Mouse (Mus musculus): ENCODE measurements around the gene Thbs4.

Gene Thbs4

DNA sequence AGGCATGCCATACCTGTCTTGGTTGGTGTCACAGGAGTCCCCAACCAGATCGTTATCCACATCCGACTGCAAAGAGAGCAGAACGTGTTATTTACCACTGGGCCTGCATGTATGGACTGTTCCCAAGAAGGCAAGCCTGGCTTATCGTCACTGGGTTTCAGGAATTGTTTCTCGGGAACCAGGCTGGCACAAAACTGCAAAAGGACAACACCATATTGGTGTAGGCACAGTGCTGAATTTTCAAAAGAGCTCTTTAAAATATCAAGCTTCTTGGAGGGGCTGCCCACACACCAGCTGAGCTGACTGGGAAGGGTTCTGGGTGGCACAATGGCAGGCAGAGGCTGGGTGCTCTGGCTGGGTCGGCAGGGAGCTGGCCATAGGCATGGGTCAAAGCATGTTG, 34.1 kb downstream of the Thbs4 start:
- DNase-seq (ENCODE audit: low spot score in 2 of 2) = no peak

DNA sequence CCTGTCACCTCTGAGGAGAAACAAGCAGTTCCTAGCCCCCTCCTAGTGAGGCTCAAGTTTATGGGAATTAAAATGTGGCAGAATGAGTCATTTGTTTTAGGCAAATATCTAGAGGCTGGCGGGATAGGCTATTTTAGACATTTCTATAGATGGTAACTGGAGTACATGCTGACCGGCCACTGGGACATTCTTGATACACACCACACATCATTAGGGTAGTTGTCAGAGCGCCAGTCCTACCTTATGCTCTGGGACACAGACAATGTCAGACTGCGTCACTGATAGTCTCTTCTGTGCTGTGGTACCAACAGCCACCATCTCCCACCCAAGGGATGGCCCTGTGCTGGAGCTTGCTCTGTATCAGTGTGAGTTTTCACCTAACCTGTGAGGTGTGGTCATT, 35.5 kb downstream of the Thbs4 start:
- DNase-seq (ENCODE audit: low spot score in 2 of 2) = no peak

DNA sequence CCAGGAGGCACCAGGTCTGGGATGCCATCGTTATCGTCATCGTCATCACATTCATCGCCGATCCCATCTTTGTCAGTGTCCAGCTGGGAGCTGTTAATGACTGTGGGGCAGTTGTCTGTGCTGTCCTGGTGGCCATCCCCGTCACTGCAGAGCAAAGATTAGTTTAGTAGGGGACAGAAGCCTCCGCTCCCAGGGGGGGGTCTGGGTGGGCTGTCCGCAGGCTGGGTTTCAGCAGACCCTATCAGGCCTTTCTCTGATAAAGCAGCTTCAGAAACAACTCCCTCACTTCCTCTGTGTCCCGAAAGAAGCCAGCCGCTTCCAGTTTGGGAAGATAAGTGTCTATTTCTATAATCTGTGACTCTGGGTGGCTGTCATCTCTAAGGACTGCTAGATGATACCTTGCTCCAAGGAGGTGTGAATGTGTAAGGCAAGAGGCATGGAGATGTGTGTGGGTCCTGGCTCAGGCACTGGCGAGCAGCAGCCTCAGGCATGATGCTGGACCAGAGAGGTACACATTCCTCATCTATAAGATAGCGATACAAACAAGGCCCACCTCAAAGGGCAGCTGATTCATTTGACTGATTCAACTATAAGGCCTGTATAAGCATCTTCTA, 36.5 kb downstream of the Thbs4 start:
- no peak for DNase-seq (ENCODE audit: low spot score in 2 of 2)

DNA sequence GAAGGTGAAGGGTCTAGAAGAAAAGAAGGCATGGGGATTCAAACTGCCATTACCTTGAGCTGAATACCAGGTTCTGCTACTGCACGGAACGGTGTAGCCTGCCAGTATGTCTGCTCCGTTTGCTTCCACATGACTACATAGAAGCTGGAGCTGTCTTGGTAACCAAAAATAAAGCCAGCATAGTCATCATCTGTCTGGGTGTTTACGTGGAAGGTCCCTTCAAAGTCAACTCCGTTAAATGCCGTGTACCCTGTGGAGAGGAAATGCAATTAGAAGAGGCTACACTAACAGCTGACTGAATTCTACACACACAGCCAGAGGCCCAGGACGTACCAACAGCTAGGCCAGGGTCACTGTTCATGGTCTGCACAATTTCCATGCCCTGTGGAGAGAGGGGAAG, 39.6 kb downstream of the Thbs4 start:
- DNase-seq (ENCODE audit: low spot score in 2 of 2) = no peak

DNA sequence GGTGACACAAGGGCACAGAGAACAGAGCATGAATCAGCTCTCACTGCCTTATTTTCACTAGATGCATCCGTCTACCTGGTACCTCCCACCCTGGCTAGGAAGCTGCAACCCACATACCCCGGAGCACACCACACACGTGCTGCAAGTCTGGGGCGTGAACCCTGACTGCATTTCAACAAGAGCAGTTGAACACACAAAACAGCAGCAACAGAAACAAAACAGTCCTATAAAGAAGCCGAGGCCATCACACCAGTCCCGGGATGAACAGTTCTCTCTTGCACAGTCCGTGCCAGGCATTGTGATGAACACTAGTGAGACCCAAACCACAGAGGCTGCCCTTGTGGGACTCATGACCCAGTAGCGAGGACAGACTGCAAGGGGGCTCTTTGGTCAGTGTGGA, 40.9 kb downstream of the Thbs4 start:
- no peak for DNase-seq (ENCODE audit: low spot score in 2 of 2)

DNA sequence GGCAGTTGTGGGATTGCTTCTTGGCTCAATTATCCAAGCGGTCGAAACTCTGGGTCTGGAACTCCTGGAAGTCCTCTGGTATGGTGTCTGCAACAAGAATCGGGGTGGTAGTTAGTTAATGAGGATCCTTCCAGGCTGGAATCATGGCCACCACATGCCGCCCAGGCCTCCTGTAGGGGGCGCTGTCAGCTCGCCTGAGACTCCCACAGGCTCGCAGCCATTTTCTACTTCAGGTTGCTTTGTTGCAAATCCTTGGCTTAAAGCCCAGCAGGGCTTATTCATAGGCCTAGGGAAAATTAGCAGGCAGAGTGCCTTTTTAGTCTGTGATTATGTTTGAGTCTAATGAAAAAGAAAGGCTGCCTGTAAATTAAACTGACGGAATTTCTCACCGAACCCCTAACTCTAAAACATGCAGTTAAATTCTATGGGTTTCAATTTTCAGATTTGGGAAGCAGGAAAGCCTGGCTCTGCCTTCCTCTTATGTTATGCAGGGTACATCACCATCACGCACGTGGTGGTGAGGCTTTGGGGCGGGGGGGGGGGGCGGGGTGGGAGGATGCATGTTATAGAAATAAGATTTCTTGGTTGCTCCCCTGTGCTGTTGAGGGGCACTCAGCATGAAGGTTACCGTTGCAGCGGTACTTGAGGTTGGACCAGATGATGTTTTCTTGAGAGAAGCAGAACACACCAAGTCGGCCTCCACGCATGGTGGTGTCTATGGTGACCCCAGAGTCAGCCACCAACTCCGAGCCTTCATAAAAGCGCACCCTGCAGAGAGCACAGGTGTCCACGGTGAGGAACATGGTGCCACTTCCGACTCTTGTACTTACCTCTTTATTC, 42.7 kb downstream of the Thbs4 start:
- peak; percentile 88 to 91 for DNase-seq (ENCODE audit: low spot score in 2 of 2)

DNA sequence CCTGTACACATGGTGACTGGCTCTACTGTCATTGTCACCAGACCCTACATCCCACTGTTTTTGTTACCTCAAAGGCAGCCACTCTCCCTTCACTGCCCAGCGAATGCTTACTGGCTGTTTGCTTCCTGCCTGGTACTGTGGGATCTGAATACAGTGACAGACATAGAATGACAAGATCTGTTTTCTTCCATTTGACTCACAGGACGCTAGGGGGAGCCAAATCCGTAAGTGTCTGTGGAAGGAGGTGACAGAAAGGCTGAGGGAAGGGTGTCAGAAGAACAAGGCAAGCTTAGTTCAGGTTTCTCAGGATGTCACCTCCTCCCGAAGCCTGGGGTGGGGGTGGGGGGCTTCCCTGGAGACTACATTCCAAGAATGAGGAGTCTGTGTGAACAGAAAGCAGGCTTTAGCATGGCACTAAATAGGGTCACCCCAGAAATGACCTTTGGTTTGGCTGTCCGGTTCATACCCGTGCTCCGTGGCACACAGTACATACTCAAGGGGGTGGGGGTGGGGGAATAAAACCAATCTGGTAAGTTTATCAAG, 43.6 kb downstream of the Thbs4 start:
- DNase-seq (ENCODE audit: low spot score in 2 of 2) = peak; percentile 60 to 71

DNA sequence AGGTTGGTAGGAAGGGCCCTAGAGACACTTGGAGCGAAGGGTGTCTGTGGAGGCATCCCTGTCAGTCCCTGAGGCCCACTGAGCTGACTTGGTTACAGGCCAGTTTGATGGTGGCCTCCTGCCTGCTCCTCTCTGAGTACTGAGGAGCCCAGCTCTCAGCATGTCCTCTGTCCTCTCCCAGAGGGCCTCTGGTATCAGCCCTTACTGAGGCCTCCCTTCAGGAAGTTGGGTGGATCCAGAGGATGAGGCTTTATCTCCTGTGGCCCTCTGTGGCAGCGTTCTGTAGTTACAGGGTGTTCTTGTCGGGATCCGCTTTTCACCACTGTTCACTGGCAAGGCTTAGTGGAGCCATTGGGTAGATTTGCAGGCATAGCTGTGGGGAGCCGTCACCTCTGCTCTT, 51.3 kb downstream of the Thbs4 start:
- DNase-seq (ENCODE audit: low spot score in 2 of 2) = no peak

DNA sequence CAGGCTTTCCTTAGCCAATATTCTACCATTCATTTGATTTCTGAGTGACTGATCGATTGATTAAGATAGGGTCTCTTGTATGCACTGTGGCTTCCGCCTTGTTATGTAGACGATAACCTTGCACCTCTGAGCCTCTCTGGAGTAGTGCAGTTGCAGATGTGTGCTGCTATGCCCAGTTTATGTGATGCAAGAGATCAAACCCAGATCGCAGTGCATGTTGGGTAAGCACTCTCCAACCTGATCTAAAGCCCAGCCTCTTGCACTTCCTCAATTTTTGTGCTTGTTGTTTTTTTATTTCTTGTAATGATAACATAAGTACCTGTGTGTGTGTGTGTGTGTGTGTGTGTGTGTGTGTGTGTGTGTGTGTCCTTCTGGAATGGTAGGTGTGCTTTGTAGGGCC, 51.7 kb downstream of the Thbs4 start:
- DNase-seq (ENCODE audit: low spot score in 2 of 2) = no peak

DNA sequence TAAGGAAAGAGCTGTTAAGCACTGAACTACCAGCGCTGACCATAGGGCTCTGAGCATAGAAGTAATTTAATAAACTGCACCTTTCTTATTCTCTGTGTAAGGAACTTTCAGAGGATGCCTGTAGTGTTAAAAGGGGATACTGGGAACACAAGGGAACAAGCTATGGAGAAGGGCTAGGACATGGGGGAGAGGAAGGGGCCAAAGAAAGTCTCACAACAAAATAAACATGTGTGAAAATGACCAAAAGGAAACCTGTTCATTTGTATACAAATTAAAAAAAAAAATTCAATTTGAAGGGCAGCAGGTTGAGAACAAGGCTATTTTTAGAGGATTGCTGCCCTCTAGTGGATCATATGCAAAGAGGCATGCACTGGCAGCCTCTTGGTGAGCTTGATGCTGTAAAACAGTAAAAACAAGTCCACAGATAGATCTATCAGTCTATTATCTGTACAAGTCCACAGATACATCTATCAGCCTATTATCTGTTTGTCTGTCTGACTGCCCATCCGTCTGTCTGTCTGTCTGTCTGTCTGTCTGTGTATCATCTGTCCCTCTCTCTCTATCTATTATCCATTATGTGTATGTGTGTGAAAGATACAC, 53.8 kb downstream of the Thbs4 start:
- peak in 1 of 2 experiments; percentile 28 for DNase-seq (ENCODE audit: low spot score in 2 of 2)

DNA sequence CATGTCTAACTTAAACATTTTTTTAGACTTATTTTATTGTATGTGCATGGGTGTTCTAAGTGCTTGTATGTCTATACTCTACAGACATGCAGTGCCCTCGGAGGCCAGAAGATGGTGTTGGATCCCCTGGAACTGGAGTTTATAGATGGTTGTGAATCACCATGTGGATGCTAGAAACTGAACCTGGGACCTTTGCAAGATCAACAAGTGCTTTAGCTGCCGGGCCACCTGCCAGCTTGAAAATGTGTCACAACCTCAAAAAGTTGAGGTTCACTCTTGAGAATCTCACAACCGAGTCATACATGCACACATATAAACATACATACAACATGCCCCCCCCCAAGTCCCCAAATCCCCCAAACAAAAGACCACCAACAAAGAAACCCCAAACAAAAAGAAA, 54.8 kb downstream of the Thbs4 start:
- DNase-seq (ENCODE audit: low spot score in 2 of 2) = no peak

DNA sequence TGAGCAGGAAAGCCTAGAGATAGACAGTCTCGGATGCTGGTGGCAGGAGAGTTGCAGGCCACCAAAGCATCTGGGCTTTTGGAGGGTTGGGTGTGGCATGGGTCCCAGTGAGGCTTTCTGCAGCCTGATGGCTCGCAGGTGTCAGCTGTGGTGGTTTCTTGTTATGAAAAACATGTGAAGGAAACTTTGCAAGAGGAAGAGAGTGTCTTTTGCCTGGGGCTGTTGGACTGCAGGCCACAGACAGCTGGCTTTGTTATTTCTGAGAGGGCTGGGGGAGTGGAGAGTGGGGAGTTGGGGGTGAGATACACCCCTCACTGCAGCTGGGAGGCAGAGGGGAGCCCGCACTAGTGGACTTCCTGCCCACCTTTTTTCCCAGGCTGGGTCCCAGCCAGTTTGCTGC, 55.8 kb downstream of the Thbs4 start:
- DNase-seq (ENCODE audit: low spot score in 2 of 2) = no peak

DNA sequence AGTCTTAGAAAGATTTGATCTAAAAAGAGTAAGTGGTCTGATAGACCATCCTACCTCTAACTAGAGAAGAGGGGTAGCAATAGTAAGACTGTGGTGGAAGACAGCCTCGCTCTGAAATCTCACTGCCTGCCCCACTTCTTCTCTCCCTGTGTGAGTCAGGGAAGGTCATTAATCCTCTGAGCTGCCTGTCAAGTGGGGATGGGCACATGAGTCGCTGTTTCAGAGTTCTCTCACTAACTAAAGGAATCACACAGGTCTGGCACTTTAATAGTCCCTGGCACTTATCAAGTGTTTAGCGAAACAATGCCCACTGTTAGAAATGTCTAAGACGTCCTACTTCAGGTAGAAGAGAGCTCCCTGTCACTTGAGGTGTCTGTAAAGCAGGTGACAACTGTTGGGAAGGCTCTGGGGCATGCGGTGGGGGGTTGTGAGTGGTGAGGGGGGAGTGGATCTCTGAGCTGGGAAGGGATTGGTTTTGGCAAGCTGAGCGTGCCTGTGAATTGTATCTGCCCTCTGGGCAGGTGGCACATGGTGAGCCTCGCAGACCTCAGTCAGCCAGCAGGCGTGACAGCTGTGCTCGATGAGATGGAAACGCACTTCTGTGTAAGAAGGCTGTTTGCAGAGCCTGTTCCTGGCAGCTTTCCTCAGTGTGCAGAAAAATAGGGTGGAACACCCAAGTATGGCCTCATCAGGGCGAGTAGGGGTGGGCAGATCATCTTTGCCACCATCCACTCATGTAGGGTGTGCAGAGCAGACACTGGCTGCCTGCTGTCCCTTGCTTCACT, 57.9 kb downstream of the Thbs4 start:
- DNase-seq (ENCODE audit: low spot score in 2 of 2) = no peak

DNA sequence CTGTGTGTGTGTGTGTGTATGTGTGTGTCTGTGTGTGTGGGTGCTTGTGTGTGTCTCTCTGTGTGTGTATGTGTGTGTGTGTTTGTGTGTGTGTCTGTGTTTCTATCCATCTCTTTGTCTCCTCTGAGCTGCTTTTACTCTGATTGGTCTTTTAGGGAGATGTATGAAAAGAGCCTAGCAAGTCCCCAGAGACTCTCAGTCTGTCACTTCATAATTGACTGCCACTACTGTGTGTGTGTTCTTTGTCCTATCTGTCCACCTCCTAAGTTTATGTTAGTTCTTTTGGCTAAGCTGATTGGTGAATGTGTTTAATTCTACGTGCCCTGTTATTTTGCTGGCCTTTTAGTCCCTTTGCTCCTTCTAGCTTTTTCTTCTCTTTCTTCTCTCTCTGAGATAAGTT, 58.9 kb downstream of the Thbs4 start:
- DNase-seq (ENCODE audit: low spot score in 2 of 2) = no peak

DNA sequence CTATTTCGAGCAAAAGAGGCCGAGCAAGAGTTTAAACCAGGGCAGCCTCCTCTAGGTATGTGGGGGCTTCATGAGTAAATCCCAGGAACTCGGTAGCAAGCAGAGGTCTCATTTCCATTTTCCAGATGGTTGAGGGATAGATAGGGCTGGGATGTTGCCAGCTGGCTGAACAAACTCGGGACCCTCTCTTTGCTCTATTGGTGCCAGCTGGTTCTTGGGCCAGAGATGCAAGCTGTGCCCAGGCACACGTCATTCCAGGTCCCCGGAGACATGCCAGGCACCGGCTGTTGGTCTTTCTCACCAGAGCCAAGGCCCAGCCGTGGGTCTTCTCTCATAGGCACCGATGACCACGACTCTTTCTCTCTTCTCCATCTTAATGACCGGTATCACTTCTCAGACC, 60.9 kb downstream of the Thbs4 start:
- peak in 1 of 2 experiments; percentile 50 for DNase-seq (ENCODE audit: low spot score in 2 of 2)

DNA sequence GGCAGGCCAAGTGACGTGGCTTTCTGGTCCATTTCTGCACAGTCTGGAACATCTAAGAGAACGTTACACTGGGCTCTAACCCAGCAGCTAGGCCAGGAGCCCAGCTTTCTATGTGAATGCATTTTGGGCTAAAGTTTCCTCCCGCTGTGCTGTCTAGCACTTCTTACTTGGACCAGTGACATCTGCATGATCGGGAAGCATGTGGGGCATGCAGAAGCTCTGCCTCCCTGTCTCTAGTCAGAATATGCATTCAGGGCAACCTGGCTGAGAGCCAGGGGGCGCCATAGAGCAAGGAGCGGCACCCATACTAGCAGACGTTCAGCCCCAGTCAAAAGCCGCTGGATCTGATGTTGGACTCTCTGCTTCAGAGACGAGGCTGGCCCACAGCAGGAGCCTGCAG, 61.4 kb downstream of the Thbs4 start:
- DNase-seq (ENCODE audit: low spot score in 2 of 2) = peak in 1 of 2 experiments; percentile 46

DNA sequence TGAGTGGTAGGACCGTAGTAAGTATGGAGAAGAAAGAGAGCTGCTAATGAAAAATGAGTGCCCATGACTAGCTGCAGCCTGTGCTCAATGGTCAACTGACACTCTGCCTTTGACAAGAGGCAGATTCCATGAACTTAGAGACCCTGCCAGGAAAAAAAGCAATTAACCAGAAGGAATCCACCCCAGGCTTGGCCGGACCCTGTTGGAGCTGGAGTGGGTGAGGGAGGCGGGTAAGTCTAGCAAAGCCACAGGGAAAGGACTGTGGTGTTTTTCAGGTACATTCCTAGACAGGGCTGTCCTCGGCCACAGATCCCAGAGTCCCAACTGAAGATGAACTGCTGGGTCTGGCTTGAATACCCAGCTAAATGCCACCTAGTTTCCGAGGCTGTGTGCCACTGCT, 61.8 kb downstream of the Thbs4 start:
- DNase-seq (ENCODE audit: low spot score in 2 of 2) = no peak

DNA sequence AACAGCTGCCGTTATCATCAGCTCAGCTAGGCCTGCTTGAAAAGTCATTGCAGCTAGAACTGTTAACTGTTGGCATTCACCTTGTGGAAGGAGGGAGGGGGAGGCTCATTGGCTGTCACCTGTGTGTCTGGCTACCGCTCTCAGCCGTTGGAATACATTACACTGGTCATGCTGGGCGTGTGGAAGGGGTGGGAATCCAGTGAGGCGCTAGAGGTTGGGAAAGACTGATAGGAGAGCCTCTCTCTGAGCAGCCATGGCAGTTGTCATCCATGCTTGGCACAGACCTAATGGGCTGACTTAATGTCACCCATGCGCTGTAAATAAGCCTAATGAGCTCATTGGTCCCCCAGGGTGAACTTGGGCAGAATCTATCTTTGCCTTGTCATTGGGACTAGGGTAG, 62.8 kb downstream of the Thbs4 start:
- DNase-seq (ENCODE audit: low spot score in 2 of 2) = no peak

DNA sequence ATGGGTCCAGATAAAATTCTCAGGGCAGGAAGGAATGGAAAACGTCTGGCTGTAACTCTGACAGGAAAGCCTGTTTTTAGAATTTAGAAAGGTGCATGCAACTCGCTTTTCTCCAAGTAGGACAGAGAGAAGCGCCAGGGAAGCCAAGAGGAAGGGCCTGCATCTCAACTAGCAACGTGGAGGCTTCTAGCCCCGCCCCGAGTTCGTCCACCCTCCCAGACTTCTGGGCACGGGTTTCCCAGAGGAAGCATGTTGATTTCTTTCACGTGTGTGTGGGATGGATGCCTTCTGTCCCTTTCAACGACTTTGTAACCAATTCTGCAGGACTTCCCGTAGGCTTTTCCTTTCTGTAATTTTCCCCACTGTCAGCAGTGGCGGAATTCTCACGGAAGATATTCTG, 64.8 kb downstream of the Thbs4 start:
- no peak for DNase-seq (ENCODE audit: low spot score in 2 of 2)

DNA sequence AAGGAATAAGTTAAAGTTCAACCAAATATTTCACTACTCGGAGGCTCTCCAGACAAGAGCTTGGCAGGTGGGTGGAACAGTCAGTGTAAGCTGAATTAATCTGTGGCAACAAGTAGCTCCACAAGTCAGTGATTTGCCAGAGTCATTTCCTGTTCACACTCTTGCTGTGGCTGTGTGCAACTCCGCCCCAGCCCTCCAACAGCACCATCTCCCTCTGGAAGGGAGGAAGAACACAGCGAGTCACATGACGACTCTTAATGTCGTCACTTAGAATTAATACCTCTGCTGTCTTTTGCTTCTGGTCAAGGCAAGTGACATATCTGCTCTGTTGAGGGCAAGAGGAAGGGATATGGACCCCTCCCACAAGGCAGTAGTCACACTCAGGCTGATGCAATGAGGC, 72.2 kb downstream of the Thbs4 start:
- DNase-seq (ENCODE audit: low spot score in 2 of 2) = peak in 1 of 2 experiments; percentile 1

DNA sequence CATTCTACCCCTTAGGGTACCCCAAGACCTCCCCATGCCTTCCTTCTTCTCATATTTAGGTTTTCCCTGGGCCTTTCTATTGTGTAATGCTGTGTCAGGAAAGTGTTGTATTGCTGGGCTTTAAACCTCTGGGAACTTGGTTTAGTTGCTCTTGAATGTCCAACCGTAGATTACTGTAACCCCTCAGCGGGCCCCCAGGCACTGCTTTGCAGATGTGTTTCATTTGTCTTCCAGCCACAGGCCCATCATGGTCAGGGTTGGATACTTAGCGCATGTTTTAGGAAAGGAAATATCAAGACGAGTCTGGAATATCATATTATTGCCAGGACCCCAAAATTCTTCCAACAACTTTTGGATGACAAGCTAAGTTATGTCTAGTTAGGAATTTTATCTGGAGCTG, 73.6 kb downstream of the Thbs4 start:
- DNase-seq (ENCODE audit: low spot score in 2 of 2) = no peak

Data from frontal cortex, postnatal 10 days (tissue).